Mouse (Mus musculus): ENCODE measurements around the gene Gm21190.
A peak's percentile ranks its signal among the peaks of the same experiment; 100 is the strongest.

- peak; percentile 68 for TF ChIP-seq CTCF (IDR thresholded peaks at IDR 0.05)
- no peak for TF ChIP-seq EP300 (IDR thresholded peaks at IDR 0.05; ENCODE audit: insufficient read depth, low read depth, low read length)
Measured at GRCm38 (mm10) chr5:15506575-15507308, 22.3 kb downstream of the Gm21190 start.

All from heart, adult 2 months (tissue).